Mouse (Mus musculus) small intestine, adult 2 months (tissue): ENCODE measurements around the gene Myl6.

Experiments used
- CTCF ChIP-seq: fragments of 200-500 bp; IDR thresholded peaks from 2 replicates; pipeline ENCODE4 v1.5.1; 2012; ENCODE audit warnings: low read depth, mild to moderate bottlenecking, control low read depth, inconsistent platforms, low read length, moderate library complexity, mixed read lengths; ENCODE audit not compliant: insufficient replicate concordance, insufficient read length; ENCODE audit errors: extremely low read depth
- POLR2A ChIP-seq: fragments of 200-500 bp; IDR thresholded peaks from 2 replicates; pipeline ENCODE4 v1.6.1; 2012; ENCODE audit warnings: low read depth, mild to moderate bottlenecking, control low read depth, inconsistent platforms, low read length, moderate library complexity

GRCm38 (mm10) chr10:128509831-128510230, 15.9 kb upstream of the Myl6 start:
- TF ChIP-seq CTCF (no peak), POLR2A (no peak)
